Mouse (Mus musculus) testis, adult 2 months (tissue): ENCODE measurements around the gene Tnnt2.

ENCODE experiments used
- CTCF ChIP-seq: fragments of 200-500 bp; IDR thresholded peaks from 2 replicates; pipeline ENCODE4 v1.5.1; 2012; ENCODE audit warnings: low read depth, mild to moderate bottlenecking, inconsistent platforms, low read length, moderate library complexity; ENCODE audit not compliant: control insufficient read depth, insufficient read depth, insufficient replicate concordance
- POLR2A ChIP-seq: fragments of 200-500 bp; IDR thresholded peaks from 2 replicates; pipeline ENCODE4 v1.6.1; 2012; ENCODE audit warnings: low read depth, mild to moderate bottlenecking, inconsistent platforms, low read length, moderate library complexity; ENCODE audit not compliant: control insufficient read depth

- TF ChIP-seq POLR2A = no peak
- TF ChIP-seq CTCF = no peak
These were observed 19.2 kb downstream of the Tnnt2 start for GRCm38 (mm10) chr1:135855344-135855687.
